Mouse (Mus musculus) embryo, embryonic 11.5 days (tissue): ENCODE measurements around the gene Rinl.
A peak's percentile ranks its signal among the peaks of the same experiment; 100 is the strongest.

ENCODE experiments used
- DNase-seq: peaks from one replicate; pipeline ENCODE4 v3.0.0-alpha.2; 2012; ENCODE audit warnings: low read depth, low spot score

Gene Rinl

DNA sequence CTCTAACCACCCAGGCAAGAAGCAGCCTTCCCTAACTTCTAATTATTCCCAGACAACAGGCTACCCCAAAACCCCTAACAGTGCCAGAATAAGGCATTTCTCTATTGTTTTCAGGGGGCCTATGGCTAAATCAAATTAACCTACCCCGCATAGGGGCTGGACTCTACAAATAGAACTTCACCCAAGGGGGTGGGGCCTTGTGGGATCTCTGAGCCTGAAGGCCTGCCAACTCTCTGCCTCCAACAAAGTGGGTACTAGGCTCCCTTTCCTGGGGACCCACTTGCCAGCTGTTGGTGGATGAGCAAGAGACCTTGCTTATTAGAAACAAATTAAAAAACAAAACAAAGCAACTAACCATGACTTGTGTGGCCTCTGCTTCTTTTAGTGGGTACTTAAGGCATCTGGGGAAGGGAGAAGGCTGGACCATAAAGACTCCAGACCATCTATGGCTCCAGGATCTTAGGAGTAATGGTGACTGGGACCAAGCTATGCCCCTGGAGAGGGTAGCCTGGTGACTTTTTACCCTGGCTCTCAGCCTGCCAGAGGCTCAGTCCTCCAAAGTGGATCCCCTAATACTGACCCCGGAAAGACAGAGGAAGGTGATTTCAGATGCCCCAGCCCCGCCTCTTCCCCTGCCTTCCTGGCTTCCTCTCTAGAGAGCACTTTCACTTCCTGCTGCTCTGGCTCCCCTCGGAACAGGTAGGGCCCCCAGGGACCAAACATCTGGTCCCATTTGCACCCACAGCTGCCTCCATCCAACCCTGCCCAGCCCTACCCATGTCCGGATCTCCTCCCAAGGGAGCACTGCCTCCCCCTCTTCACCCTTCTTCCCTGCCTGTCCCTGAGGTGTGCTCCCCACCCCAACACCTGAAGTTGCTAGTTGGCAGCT lies at the start of gene Rinl:
Gene Rinl, plus strand, starts transcription at position 663 of the 889 bp plus-strand sequence.
- DNase-seq: no peak

DNA sequence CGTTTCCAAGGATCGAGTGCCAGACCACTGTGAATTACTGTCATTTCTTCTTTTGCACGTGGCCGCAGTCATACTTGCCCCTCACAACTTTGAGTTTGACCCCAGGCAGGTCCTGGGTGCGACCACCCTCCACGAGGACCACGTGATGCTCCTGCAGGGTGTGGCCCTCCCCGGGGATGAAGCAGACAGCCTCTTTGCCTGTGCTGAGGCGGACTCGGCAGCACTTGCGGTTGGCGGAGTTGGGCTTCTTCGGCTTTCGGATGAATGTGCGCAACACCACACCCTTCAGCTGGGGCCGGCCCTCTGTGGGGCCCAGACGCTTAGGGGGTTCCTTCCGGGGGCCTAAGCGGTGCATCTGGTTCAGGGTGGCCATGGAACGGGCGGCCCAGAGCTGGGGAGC lies 48.9 kb upstream of the Rinl start:
- DNase-seq: no peak

DNA sequence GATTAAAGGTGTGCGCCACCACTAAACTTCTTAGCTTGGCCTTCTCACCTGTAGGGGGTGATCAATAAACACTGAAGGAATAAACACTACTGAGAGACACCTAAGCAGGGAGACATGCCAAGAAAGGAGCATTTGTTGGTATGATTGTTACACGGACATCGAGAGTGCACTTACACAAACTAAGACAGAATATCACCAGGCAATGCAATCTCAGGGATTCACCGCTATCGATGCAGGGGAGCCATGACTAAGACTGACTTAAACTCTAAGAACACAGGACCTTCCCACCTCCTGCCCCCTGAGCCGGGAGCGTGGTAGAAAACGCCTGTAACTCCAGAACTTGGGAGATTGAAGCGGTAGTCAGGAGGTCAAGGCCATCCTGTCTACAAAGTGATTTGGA lies 47.8 kb upstream of the Rinl start:
- DNase-seq: no peak

DNA sequence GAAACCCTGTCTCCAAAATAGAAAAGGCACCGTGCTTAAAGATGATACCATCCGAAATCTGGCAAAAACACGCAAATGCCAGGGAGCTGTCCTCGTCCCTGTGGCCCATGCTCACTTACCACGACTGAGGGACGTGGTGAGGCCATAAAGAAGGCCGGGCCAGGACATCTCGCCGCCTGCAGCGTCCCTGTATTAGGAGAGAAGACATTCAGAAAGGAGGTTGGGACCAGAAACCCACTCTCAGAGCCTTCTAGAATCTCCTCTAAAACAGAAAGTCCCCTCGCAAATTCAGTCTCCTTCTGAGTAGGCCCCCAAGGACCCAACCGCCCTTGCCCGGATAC lies 47.4 kb upstream of the Rinl start:
- DNase-seq: no peak

DNA sequence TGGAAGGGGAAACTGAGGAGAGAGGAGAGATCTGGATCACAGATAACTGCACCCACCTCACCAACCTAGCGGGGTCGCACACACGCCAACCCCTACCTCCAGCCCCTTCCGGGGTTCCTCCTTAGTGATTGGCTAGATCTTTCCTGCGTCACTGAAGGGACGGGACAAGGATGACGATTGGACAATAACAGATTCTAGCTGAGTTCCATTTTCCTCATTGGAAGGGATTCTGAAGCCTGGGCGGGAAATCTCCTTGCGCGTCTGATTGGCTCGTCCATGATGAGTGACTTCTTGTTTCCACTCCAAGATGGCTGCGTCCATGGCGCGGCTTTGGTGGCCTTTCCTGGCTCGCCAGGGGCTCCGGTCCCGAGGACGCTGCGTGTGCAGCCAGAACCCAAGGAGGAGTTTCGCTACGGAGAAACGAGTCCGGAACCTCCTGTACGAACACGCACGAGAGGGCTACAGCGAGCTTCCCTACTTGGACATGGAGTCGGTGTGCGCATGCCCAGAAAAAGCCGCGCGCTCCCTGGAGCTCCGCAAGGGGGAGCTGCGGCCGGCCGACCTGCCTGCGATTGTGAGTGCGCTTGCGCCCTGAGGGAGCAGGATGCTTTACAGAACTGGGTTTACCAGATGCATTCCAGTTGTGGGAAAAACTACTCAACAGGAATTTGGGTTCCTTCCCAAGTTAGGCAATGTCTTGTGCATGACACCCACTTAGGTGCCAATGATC lies 46.9 kb upstream of the Rinl start, which contains the start of the genes Mrps12 and Sars2:
Gene Mrps12, minus strand, starts transcription at position 112 of the 730 bp plus-strand sequence.
Gene Sars2, plus strand, starts transcription at position 284 of the 730 bp plus-strand sequence.
- peak; percentile 94 for DNase-seq

DNA sequence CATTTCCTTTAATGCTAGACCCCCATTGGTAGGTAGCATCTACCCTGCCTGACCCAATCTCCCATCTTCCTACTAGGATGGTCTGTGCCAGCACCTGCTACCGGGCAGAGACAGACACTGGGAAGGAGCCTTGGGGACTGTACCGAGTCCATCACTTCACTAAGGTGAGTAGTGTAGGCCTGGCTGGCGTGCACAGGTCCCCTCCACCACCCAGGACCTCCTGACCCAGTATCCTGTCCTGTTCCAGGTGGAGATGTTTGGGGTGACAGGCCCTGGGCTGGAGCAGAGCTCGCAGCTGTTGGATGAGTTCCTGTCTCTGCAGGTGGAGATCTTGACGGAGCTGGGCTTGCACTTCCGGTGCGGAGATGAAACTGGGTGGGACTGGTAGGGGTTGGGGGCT lies 38.8 kb upstream of the Rinl start:
- no peak for DNase-seq

DNA sequence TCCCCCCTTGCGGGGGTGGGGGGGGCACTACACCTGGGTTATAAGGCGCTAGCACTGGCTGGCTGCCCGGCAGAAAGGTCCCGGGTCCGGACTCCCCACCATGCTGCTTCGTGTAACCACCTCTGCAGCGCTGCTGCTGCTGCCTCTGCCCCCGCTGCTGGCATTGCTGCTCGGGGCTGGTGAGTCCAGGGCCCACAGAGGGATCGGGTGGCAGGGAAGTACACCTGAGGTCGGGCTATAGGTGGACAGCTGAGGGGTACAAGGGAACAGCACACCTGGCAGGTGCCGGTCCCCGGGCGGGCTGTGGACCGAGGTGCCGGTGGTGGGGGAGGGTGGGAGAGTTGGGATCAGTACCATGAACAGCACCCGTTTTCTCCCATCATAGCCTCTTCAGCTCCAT lies 32.7 kb upstream of the Rinl start, which contains the start of gene Ccer2:
Gene Ccer2, plus strand, starts transcription at position 96 of the 400 bp plus-strand sequence.
- DNase-seq: no peak

DNA sequence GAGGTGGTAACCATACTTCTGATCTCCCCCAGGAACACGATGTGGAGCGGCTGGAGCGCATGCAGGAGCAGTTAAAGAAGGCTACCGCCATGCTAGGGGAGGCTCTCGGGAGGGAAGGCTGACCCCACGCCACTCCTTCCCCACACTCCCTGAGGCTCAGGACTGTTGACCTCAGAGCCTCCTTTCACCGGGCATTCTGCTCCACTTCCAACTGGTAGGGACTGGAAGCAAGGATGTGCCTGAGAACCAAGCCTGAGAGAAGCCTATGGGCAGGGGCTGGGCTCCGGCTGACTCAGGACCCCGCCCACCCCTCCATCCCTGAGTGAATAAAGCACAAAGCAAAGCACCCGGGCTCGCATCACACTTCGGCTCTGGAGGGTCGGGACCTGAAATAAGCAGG lies 30.1 kb upstream of the Rinl start:
- no peak for DNase-seq

DNA sequence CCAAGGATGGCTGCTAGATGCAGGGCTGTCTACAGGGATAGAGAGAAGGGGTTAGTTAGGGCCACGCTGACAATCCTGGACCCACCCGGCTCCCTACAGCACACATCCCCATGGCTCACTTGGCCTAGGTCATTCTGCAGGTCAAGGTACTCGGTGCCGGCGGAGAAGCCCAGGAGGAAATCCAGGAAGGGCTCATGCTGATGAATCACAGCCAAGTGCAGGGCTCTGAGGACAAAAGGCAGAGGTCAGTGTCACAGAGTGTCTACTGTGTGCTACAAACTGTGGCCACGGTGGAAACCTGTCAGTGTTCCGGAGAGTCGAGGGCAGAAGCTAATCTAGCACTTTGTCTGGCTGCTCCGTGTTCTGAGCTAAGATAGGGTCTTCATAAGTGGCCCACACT lies 26.9 kb upstream of the Rinl start:
- DNase-seq: no peak

DNA sequence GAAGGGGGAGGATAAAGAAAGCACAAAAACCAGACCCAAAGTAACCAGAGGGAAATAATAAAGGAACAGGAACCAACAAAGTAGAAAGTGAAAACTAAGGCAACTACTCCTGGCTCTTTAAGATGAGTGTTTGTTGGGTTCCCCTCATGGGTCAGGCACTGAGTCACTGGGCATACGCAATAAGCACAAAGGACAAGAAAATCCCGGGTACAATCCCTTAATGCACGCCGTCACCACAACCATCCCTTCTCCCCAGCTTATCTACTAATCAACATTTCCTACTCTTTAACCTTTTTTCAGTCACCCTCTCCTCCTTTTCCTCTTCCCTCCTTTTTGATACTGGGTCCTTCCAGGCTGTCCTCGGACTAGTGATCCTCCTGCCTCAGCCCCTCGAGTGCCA lies 23.6 kb upstream of the Rinl start:
- no peak for DNase-seq

DNA sequence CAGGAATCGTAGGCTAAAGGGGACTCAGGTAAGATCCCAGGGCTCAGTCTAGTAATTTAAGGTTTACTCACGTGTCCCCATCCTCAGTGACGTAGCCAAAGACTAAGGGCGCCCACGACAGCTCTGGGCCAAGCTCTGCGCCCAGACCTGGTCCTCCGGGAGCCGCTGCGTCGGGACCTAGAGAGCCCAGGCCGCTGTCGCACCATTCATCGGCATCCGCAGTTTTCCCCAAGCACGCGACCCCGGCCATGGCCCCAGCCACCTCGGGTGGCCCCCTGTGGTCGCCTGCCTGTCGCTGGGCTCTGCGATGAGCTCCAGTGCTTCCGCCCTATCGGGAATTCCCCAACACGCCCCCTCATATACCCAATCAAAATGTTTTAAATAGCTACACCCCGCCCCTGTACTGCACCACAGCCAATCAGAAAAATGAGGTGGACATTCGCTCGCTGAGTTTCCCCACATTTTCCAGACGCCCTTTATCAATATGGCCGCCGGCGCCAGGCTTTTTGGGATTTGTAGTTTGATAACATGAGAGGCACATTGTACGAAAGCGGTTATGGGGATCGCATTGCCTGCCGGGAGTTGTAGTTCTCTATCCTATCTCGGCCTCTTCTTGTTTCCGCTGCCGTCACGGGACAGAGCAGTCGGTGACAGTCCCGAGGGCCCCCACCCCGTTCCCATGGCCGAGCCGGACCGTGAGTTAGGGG lies 22.4 kb upstream of the Rinl start, which contains the start of gene Sirt2:
Gene Sirt2, plus strand, starts transcription at position 563 of the 707 bp plus-strand sequence.
- peak; percentile 94 for DNase-seq

DNA sequence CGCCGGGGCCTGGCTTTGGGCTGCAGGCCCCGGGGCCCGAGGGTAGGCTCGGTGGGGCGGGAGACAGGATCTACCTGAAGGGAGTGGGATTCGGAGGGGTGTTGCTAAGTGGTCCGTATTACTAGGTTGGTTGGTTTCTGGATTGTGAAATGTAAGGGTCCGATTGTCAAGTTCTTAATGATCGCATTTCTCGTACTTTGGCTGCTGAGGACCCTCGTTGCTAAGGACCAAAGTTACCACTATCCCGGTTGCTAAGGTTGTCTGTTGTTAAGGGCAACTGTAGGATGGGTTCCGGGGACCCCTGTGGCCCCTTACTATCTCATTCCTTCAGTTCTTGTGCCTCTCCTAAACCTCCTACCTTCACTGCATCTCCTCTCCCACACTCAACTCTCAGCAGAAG lies 21.9 kb upstream of the Rinl start:
- DNase-seq: no peak

DNA sequence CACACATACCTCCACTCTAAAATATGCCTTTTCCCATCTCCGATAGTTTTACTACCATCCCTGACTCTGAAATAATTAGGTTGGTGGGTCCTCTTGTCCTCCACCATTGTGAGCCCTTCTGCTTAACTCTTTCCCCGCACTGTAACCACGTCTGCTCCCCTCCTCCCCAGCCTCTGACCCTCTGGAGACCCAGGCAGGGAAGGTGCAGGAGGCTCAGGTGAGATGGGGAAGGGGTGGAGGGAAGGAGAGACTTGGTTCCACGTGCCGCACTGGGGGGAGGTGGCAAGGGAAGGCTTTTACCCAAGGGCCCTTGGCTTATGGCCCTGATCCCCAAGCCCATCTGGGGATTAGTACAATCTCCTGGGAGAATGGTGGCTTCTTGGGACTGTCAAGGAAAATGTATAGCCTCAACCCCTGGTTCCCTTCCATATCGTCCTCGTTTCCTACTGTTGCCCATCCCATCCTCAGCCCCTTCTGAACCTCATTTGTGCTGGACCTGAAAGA lies 21.3 kb upstream of the Rinl start, which contains the start of gene Nfkbib:
Gene Nfkbib, minus strand, starts transcription at position 51 of the 504 bp plus-strand sequence.
- no peak for DNase-seq

DNA sequence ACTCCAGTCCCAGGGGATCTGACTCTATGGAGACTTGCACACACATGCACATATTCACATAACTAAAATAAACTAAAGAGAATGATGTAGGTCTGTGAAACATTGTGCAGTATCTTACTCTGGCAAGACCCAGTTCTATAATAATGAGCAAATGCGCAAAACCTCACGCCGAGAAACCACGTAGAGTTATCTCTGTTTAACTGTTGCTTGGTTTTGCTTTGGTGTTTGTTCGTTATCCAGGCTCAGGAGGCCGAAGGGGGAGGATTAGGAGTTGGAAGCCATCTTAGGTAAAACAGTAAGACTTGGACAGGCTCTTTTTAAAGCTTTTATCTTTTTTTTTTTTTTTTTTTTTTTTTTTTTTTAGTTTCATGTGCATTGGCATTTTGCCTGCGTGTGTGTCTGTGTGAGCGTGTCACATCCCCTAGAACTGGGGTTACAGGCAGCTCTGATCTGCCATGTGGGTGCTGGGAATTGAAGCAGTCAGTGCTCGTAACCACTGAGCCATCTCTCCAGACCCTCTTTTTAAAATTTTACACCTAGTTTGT lies 19.3 kb upstream of the Rinl start:
- no peak for DNase-seq

DNA sequence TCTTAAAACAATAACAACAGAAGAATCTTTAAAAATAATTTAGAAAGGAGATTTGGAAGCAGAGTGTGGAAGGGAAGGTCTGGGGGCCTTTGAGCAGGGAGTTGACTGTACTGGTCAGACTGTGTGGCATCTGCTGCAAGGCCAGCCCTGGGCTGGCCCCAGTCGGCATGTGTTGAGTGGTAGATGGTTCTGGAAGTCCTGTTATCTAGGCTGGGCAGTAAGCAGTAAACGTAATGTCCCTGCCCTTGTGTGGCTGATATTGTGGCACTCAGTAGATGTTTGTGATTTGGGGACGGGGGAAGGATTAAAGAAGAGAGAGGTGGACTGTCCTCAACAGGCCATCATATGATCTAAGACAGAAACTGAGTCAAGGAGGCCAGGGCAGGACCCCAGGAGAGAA lies 18.5 kb upstream of the Rinl start:
- no peak for DNase-seq

DNA sequence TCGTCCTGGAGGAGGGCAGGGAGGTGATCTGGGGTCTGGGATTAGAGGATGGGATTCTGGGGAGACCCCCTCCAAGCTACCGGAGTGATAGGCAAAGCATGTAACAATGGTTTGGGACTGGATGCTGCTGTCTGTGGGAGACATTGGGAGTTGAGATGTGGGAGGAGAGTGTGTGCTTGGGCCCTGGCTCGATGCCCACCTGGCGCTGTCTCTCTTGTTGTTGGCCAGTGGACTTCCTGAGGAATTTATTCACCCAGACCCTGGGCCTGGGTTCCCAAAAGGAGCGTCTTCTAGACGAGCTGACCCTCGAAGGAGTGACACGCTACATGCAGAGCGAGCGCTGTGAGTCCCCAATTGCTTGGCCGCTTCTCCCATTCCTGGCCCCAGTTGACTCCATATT lies 16.9 kb upstream of the Rinl start:
- DNase-seq: no peak

DNA sequence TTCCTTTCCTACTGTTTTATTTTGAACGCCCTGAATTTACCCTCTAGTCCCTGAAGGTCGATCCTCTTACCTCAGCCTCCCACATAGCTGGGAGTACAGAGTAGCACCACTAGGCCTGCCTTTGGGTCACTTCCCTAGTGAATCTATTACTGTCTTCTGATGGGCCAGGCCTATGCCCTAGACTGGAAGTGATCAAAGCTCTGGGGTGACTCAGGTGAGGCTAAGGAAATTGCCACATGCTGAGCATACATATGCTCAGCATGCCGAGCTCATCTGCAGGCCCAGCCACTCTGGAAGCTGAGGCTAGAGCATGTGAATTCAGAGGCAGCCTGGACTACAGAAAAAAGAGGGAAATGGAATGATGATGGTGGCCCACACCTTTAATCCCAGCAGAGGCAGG lies 15.6 kb upstream of the Rinl start:
- no peak for DNase-seq

DNA sequence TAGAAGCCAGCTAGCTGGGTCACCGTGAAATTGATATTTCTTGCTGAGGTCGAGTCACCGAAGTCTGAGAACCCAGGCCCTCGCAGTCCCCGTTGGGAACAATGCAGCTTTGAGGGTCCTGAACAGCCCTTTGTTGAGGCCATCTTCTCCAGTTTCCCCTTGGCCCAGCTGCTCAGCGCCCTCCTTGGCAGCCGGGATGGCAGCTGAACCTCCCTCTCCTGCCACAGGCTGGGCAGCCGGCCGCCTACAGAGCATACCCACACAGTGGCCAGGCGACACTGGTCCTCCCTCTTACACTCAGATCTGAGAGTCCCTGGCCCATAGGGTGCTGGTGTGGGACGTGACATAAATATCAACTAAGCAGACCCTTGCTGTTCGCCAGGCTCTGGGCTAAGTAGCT lies 14.6 kb upstream of the Rinl start:
- no peak for DNase-seq

DNA sequence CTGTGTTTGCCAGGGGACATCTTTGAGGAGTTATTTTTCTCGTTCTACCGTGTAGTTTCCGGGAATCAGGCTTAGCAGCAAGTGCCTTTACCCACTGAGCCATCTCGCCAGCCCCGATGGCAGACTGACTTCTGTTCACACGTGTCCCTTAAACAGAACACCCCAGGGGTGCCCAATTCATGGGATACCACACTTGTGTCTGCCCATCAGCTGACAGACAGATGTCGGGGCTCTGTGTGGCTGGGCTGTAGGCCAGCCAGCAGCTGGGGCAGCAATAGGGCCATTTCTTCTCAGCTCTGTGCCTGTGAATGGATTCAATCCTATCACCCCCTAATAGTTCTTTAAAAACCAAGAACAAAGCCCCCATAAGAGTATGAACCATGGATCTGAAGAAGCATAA lies 13.6 kb upstream of the Rinl start:
- DNase-seq: no peak

DNA sequence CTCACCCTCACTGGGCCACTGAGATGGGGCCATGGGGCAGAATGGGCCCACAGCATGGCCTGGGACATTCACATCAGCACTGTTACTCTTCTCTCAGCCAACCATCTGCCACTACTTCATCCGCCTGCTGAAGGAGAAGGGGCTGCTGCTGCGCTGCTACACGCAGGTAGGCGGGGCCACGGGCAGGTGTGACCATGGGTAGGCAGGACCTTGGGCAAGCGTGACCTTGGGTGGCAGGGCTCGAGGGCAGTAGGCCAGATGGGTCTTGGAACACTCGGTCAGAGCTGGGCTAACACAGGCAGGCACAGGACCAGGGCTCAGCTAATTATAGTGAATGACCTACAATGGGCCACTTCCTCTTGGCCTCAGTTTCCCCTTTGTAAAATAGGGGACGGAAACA lies 9.9 kb upstream of the Rinl start:
- DNase-seq: no peak

DNA sequence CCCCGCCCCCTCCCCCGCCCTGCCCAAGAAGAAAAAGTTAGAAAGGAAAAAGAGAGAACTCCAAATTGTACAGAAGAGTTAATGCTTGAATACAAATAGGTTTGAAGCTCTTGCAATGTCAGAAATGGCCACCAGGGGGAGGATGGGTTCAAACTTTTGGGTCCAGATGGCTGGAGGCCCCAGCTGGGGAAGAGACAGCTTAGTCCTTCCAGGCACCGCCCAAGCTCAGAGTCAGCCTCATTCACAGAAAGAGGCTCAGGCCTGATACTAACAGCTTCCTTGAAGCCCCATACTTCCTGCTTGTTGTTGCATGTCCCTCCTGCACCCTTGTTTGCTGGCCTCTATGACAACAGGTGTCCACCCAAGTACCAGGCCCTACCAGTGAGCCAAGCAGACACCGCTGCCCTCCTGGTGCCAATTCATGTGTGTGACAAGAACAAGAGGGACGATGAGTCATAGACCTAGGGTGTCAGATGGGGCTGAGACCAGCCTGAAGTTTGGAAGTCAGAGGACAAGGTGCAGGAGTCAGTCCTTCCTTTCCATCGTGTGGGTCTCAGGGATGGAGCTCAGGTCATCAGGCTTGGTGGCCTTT lies 8.6 kb upstream of the Rinl start:
- DNase-seq: peak; percentile 75
